Mouse (Mus musculus) embryonic fibroblast, embryonic 13.5 days (primary cell): ENCODE results near the gene Mup12. TPM values are rescaled to one million over a fixed set of nuclear protein-coding genes. Genes with fewer than 3 reads are reported as not detected.
"Not testable (repeated sequence)": the region's sequence is repeated elsewhere in the genome, so short reads cannot be mapped to it uniquely, and the experiment has no call there.

ENCODE experiments used
- H3K27ac ChIP-seq: 2 replicates; pipeline ENCODE4 v1.5.1; 2012; ENCODE audit warnings: low read length, control low read depth, inconsistent platforms; ENCODE audit not compliant: insufficient read depth
- H3K4me1 ChIP-seq: 2 replicates; pipeline ENCODE4 v1.6.1; 2011; ENCODE audit warnings: low read length; ENCODE audit not compliant: control insufficient read depth, insufficient read depth
- H3K4me3 ChIP-seq: 2 replicates; pipeline ENCODE4 v1.5.1; 2011; ENCODE audit warnings: mild to moderate bottlenecking, control low read depth, low read length; ENCODE audit not compliant: insufficient read depth
- polyA plus RNA-seq: library from polyadenylated mRNA; stranded (reverse); fragments of >200 nt; gene quantifications from 2 replicates; pipeline ENCODE4 v1.2.4, GENCODE M21; 2011; ENCODE audit warnings: low read depth; ENCODE audit not compliant: missing spikeins, insufficient read length

The Mup12 gene
- not detected in 2 replicates for polyA plus RNA-seq

GRCm38 (mm10) chr4:60741226-60741625, at the start of gene Mup12:
Mup12 (minus strand) TSS chr4:60741326.
- H3K4me3 ChIP-seq, H3K4me1 ChIP-seq, H3K27ac ChIP-seq: not testable (repeated sequence)

Other genes with a start within 250 kb of the Mup12 start
- not detected in 2 replicates for gene Mup1, start 239.4 kb downstream of the Mup12 start, polyA plus RNA-seq
- gene Mup10, start 159.1 kb downstream of the Mup12 start, polyA plus RNA-seq = not detected in 2 replicates
- gene Mup11, start 78.9 kb downstream of the Mup12 start, polyA plus RNA-seq = not detected in 2 replicates
- gene Mup22, start 80.1 kb upstream of the Mup12 start, polyA plus RNA-seq = not detected in 2 replicates